Mouse (Mus musculus) olfactory bulb, adult 2 months (tissue): ENCODE results near the gene Gda.

ENCODE experiments used
- CTCF ChIP-seq: fragments of 200-500 bp; IDR thresholded peaks from 2 replicates; pipeline ENCODE4 v1.5.1; 2012; ENCODE audit warnings: low read depth, mild to moderate bottlenecking, low read length, moderate library complexity; ENCODE audit not compliant: insufficient read depth
- POLR2A ChIP-seq: fragments of 200-500 bp; IDR thresholded peaks from 2 replicates; pipeline ENCODE4 v1.6.1; 2012; ENCODE audit warnings: mild to moderate bottlenecking, low read depth, low read length, moderate library complexity; ENCODE audit not compliant: insufficient read depth

DNA sequence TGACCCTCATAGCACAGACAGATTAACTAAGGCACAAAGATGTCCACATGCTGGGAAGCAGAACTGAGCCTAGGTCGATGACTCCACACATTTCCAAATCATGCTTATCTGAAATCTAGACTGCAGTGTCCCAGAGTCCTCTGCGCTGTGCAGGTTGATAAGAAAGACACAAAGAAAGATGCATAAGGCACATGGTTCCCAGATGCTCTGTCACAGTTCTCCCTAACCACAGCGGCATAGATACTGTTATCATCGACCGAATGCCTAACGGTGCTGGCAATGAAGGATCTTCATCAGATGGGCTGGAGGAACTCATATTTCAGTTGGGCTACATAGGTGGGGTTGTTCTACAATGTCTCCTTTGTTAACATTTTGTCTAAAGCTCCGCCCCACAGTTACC is 49.5 kb downstream of the Gda start:
- no peak for TF ChIP-seq POLR2A
- no peak for TF ChIP-seq CTCF
